Mouse (Mus musculus): ENCODE measurements around the gene Clec2d.
"Not testable (repeated sequence)": the region's sequence is repeated elsewhere in the genome, so short reads cannot be mapped to it uniquely, and the experiment has no call there.

The Clec2d gene

GRCm38 (mm10) chr6:129180403-129181169 lies at the start of gene Clec2d:
Gene Clec2d (plus strand): TSS chr6:129180615.
- peak; percentile 76 to 94 for DNase-seq (ENCODE audit: inconsistent age in 2 of 2, low spot score in 1 of 2)

GRCm38 (mm10) chr6:129132604-129133341 lies 47.6 kb upstream of the Clec2d start:
- no peak for DNase-seq (ENCODE audit: inconsistent age in 2 of 2, low spot score in 1 of 2)

GRCm38 (mm10) chr6:129146812-129147211 lies 33.6 kb upstream of the Clec2d start:
- DNase-seq (ENCODE audit: inconsistent age in 2 of 2, low spot score in 1 of 2): peak in 1 of 2 experiments; percentile 72

GRCm38 (mm10) chr6:129160103-129160502 lies 20.3 kb upstream of the Clec2d start:
- peak in 1 of 2 experiments; percentile 58 for DNase-seq (ENCODE audit: inconsistent age in 2 of 2, low spot score in 1 of 2)

GRCm38 (mm10) chr6:129161136-129161535 lies 19.3 kb upstream of the Clec2d start:
- DNase-seq (ENCODE audit: inconsistent age in 2 of 2, low spot score in 1 of 2): no peak

- DNase-seq (ENCODE audit: inconsistent age in 2 of 2, low spot score in 1 of 2): no peak
Observed at GRCm38 (mm10) chr6:129161951-129162350, 18.5 kb upstream of the Clec2d start.

- DNase-seq (ENCODE audit: inconsistent age in 2 of 2, low spot score in 1 of 2): no peak
Observed at GRCm38 (mm10) chr6:129162587-129163159, 17.7 kb upstream of the Clec2d start.

GRCm38 (mm10) chr6:129163606-129164005 lies 16.8 kb upstream of the Clec2d start:
- DNase-seq (ENCODE audit: inconsistent age in 2 of 2, low spot score in 1 of 2): no peak

- DNase-seq (ENCODE audit: inconsistent age in 2 of 2, low spot score in 1 of 2): no peak
Observed at GRCm38 (mm10) chr6:129170925-129171324, 9.5 kb upstream of the Clec2d start.

- DNase-seq (ENCODE audit: inconsistent age in 2 of 2, low spot score in 1 of 2): no peak
Observed at GRCm38 (mm10) chr6:129171675-129172074, 8.7 kb upstream of the Clec2d start.

GRCm38 (mm10) chr6:129174836-129175235 lies 5.6 kb upstream of the Clec2d start:
- DNase-seq (ENCODE audit: inconsistent age in 2 of 2, low spot score in 1 of 2): no peak

- no peak for DNase-seq (ENCODE audit: inconsistent age in 2 of 2, low spot score in 1 of 2)
Observed at GRCm38 (mm10) chr6:129175612-129176011, 4.8 kb upstream of the Clec2d start.

GRCm38 (mm10) chr6:129176621-129177020 lies 3.8 kb upstream of the Clec2d start:
- no peak for DNase-seq (ENCODE audit: inconsistent age in 2 of 2, low spot score in 1 of 2)

GRCm38 (mm10) chr6:129179281-129179680 lies 1.1 kb upstream of the Clec2d start:
- DNase-seq (ENCODE audit: inconsistent age in 2 of 2, low spot score in 1 of 2): no peak

- not testable (repeated sequence) for DNase-seq (ENCODE audit: inconsistent age in 2 of 2, low spot score in 1 of 2)
Observed at GRCm38 (mm10) chr6:129179831-129180230, 584 bp upstream of the Clec2d start.

- no peak for DNase-seq (ENCODE audit: inconsistent age in 2 of 2, low spot score in 1 of 2)
Observed at GRCm38 (mm10) chr6:129181249-129181648, 834 bp downstream of the Clec2d start.

GRCm38 (mm10) chr6:129181683-129182082 lies 1.3 kb downstream of the Clec2d start:
- DNase-seq (ENCODE audit: inconsistent age in 2 of 2, low spot score in 1 of 2): peak in 1 of 2 experiments; percentile 47

GRCm38 (mm10) chr6:129182518-129182917 lies 2.1 kb downstream of the Clec2d start:
- DNase-seq (ENCODE audit: inconsistent age in 2 of 2, low spot score in 1 of 2): no peak

- not testable (repeated sequence) for DNase-seq (ENCODE audit: inconsistent age in 2 of 2, low spot score in 1 of 2)
Observed at GRCm38 (mm10) chr6:129184001-129184400, 3.6 kb downstream of the Clec2d start.

GRCm38 (mm10) chr6:129184788-129185187 lies 4.4 kb downstream of the Clec2d start:
- no peak for DNase-seq (ENCODE audit: inconsistent age in 2 of 2, low spot score in 1 of 2)

GRCm38 (mm10) chr6:129186022-129186421 lies 5.6 kb downstream of the Clec2d start:
- no peak for DNase-seq (ENCODE audit: inconsistent age in 2 of 2, low spot score in 1 of 2)
